8 mouse cellular contexts compared by ENCODE assay signal in the genomic region with DNA sequence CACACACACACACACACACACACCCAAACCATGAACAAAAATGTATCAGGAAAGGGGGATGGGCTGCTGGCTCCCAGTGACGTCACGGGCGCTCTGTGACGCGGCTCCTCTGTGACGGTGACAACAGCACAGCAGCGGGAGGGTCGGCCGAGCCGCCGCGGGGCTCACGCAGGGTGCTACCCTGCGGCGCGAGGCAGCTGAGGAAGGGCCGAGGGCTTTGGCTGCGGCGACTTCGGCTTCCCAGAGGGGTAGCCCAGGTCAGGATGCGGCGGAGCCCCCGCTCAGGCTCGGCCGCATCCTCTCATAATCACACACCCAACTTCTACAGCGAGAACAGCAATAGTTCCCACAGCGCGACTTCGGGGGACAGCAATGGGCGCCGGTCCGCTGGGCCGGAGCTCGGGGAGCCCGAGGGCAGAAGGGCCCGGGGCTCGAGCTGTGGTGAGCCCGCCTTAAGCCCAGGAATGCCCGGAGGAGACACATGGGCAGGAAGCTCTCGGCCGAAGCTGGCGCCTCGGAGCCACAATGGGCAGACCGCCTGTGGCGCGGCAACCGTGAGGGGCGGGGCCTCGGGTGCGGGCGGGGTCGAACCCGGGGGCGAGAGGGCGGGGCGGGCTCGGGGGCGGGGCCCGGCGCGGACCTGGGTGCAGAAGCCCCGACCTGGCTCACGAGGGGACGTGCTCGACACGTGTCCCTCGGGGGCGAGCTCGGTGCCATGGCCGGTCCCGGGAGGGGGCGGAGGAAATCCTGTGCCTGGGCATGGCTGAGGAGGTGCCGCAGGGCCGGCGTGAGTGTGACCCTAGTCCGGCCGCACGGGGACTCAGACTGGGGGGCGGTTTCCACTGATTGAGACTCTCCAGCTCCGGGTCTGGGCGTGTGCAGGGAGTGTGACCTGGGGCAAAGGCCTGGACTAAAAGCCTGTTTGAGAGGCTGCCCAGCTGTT. TPM values are rescaled to one million over a fixed set of nuclear protein-coding genes. Genes with fewer than 3 reads are reported as not detected.
A peak's percentile ranks its signal among the peaks of the same experiment; 100 is the strongest.
DNase-seq lines count a peak whose midpoint lies in the region; ATAC-seq and TF ChIP-seq lines count a peak whose summit lies in the region.

A gene (plus strand): TSS at position 77 of the 943 bp plus-strand sequence.

- peak within 1 kb of the TSS; percentile 95 for H3K4me2 ChIP-seq in intestine, embryonic 16.5 days (ENCODE audit: low read depth, low read length)
- peak within 1 kb of the TSS; percentile 85 for H3K4me2 ChIP-seq in midbrain, postnatal 0 days (ENCODE audit: low read depth, low read length, poor library complexity, severe bottlenecking)

- no peaks in the 10 kb centered on the region for H3K9me3 ChIP-seq in intestine, embryonic 16.5 days (ENCODE audit: control insufficient read depth, low read length)
- H3K9me3 ChIP-seq in midbrain, postnatal 0 days (ENCODE audit: low read length) = no peaks in the 10 kb centered on the region

- peak within 1 kb of the TSS; percentile 67 for H3K27ac ChIP-seq in intestine, embryonic 16.5 days (ENCODE audit: low read length)
- H3K27ac ChIP-seq in midbrain, postnatal 0 days (ENCODE audit: low read depth, low read length) = peak within 1 kb of the TSS; percentile 75

- peak within 1 kb of the TSS; percentile 83 for H3K9ac ChIP-seq in intestine, embryonic 16.5 days (ENCODE audit: low read depth, low read length)
- peak within 1 kb of the TSS; percentile 77 for H3K9ac ChIP-seq in midbrain, postnatal 0 days (replicated peaks; ENCODE audit: low read length, poor library complexity, severe bottlenecking)

- ATAC-seq in intestine, embryonic 16.5 days = peak; percentile 86
- ATAC-seq in midbrain, postnatal 0 days (ENCODE audit: low FRiP score) = peak; percentile 85

- H3K4me1 ChIP-seq in intestine, embryonic 16.5 days (ENCODE audit: control insufficient read depth, insufficient read depth, low read length) = no peaks in the 10 kb centered on the region; the same call in 1 of the 2 replicates
- no peaks in the 10 kb centered on the region for H3K4me1 ChIP-seq in midbrain, postnatal 0 days (ENCODE audit: insufficient read depth, low read length)

- TF ChIP-seq CTCF in midbrain, postnatal 0 days (IDR thresholded peaks at IDR 0.05) = no peak

- no peaks in the 10 kb centered on the region for H3K27me3 ChIP-seq in intestine, embryonic 16.5 days (replicated peaks; ENCODE audit: control insufficient read depth, insufficient read depth, low read length)
- H3K27me3 ChIP-seq in midbrain, postnatal 0 days (ENCODE audit: insufficient read depth, low read length) = no peaks in the 10 kb centered on the region

- H3K36me3 ChIP-seq in intestine, embryonic 16.5 days (ENCODE audit: control insufficient read depth, insufficient read depth, low read length) = 0 out of 2 replicates have a peak, but pooled peaks cover 6% of the 10 kb centered on the region
- peaks cover 20% of the 10 kb centered on the region for H3K36me3 ChIP-seq in midbrain, postnatal 0 days (ENCODE audit: insufficient read depth, low read length)

- under 1% methylated on average over 75 of the region's 81 CpGs for WGBS in intestine, embryonic 16.5 days
- under 1% methylated on average over 61 of the region's 81 CpGs for WGBS in midbrain, postnatal 0 days

- peak within 1 kb of the TSS; percentile 73 for H3K4me3 ChIP-seq in intestine, embryonic 16.5 days (ENCODE audit: low read length)
- peak within 1 kb of the TSS; percentile 77 for H3K4me3 ChIP-seq in midbrain, postnatal 0 days (ENCODE audit: low read depth, low read length)

- DNase-seq in 416B (ENCODE audit: low read depth) (peak; percentile 83), liver (peak; percentile 89)
- DNase-seq in adrenal gland, adult 8-10 months = peak; percentile 63
- DNase-seq in embryo, embryonic 11 days = peak; percentile 88
- peak; percentile 69 to 77 for DNase-seq in gastrocnemius, postnatal 4 days (ENCODE audit: low spot score in 2 of 2)
- peak; percentile 74 for DNase-seq in midbrain, postnatal 0 days (ENCODE audit: low spot score)
- peak; percentile 52 to 61 for DNase-seq in spleen, postnatal 14 days (ENCODE audit: low spot score in 2 of 2)

RNA-seq across cellular contexts. Expression of the gene that starts here (rescaled TPM):
- 1 to 10 TPM; 2.2 to 7.1 (median 4.4) TPM for total RNA-seq in adrenal gland, adult 8-10 months (2022)
- total RNA-seq in gastrocnemius, postnatal 4 days (2021) = 1 to 10 TPM in 1 of 2 experiments, under 1 TPM in 1; 0.49 to 1.1 TPM
- 1.7 and 2.4 TPM in 2 replicates for polyA plus RNA-seq in intestine, embryonic 16.5 days (2015; fragmentation: Nextera tagmentation; extraction: Ambion mirVana)
- 8.1 and 15.2 TPM in 2 replicates for total RNA-seq in midbrain, postnatal 0 days (2014; rRNA removed)
- polyA plus RNA-seq in midbrain, postnatal 0 days (2015; fragmentation: Nextera tagmentation; extraction: Ambion mirVana) = 8.1 and 8.4 TPM in 2 replicates

Comparison
In these comparisons a context has a peak if more than half of its experiments do, and no peak if none do; other contexts are left out.
1. Peak in every context shown above with its lines: DNase-seq, ATAC-seq, H3K4me3 ChIP-seq and H3K27ac ChIP-seq.